Mouse (Mus musculus) heart, postnatal 0 days (tissue): Measurements from ENCODE around the gene Rassf4.

Experiments used
- CTCF ChIP-seq: IDR thresholded peaks from 2 replicates; pipeline ENCODE4 v1.5.1; 2016; ENCODE audit warnings: antibody characterized with exemption, control low read depth, low read depth
- EP300 ChIP-seq: IDR thresholded peaks from 2 replicates; pipeline ENCODE4 v1.6.1; 2016; ENCODE audit warnings: antibody characterized with exemption, low read depth

- TF ChIP-seq CTCF (no peak), EP300 (no peak)
These were observed 44.0 kb downstream of the Rassf4 start for GRCm38 (mm10) chr6:116629766-116630165.
